Mouse (Mus musculus): ENCODE data around the gene Zfp804b.
"Not testable (repeated sequence)": the region's sequence is repeated elsewhere in the genome, so short reads cannot be mapped to it uniquely, and the experiment has no call there.

Gene Zfp804b

DNA sequence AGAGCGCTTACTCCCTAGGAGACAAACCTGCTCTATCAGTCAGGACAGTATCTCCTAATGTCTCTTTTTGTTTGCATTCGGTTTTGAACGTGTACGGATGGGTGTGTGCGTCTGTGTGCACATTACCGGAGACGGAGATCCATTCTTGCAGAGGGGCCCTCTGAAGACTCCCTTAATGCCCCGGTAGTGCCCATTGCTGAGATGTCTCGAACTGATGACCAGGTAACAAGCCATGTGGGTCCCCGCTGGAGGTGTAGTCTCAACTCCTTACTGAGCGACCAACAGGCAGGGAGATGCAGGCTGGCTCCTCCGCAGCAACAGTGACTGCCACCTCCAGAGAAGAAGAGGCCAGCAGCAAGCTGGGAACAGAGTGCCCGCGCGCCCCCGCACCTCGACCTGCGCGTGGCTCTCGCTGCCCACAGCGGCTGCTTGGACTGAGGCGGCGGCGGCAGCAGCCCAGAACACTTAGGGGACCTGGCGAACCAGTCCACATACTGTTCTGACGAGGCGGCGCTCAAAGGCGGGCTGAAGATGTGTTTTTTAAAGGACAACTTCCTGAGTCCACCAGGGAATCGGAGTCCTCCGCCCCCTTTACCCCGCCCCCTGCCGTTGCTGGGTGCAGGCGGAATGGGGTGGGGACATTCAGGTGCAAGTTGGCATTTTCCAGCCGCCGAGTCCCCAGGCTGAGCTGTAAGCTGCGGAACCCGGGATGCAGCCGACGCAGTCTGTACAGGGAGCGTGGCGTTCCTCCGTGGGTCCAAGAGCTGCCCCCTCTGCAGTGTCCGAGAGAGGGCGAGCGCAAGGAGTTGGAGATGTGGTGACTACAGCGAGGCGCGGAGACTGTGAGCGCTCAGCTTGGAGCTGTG lies at the start of gene Zfp804b:
Gene Zfp804b (minus strand): TSS at position 612 of the 866 bp plus-strand sequence.
- peak; percentile 3 for DNase-seq (ENCODE audit: low spot score)

DNA sequence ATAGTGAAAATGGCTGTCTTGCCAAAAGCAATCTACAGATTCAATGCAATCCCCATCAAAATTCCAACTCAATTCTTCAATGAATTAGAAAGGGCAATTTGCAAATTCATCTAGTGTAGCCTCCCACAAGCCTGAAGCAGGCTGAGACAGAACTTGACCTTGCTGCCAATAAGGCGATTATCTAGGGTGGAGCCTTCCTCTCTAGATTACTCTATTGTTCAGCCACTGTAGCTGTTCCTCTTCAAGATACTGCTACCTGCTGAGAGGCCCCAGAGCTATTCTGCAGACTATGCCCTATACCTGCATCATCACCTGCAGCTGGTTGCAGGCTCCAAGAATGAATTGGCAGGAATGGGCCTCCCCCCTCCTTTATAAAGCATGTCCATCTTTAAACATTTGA lies 20.1 kb upstream of the Zfp804b start:
- DNase-seq (ENCODE audit: low spot score), result not testable (repeated sequence)

DNA sequence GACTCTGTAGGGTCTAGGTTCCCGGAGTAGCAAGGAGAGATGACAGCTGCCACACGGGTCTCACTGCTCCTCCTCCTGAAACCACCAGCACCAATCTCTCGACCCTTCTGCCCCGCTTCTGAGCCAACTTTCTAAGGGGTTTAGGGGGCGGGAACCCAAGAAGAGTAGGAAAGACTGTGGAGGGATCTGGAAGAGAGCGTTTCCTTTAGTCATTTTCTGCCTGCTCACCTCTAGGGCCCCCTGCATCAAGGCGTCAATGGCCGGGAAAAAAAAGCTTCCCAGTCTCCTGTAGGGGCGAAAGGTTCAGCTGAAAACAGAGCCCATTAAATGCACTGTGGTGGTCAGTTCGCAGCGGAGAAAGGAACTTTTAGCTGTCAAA lies 444 bp upstream of the Zfp804b start:
- DNase-seq (ENCODE audit: low spot score), result no peak

DNA sequence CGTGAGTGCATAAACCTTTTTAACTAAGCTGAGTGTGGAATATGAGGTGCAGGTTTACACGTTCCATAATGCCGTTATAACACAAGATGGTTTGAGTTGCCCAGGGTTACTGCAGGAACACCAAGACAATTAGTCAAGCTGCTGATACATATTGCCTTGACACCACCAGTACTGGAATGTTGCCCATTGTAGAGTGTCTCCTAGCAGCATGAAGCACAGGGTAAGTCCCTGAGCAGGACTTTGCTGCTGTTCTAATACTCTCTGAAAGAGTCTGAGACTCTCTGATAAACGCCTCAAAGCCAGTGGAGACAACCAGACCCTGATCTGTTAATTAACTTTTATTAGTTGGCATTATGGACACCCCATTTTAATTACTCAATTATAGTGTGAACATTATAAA lies 19.0 kb downstream of the Zfp804b start:
- DNase-seq (ENCODE audit: low spot score), result no peak

DNA sequence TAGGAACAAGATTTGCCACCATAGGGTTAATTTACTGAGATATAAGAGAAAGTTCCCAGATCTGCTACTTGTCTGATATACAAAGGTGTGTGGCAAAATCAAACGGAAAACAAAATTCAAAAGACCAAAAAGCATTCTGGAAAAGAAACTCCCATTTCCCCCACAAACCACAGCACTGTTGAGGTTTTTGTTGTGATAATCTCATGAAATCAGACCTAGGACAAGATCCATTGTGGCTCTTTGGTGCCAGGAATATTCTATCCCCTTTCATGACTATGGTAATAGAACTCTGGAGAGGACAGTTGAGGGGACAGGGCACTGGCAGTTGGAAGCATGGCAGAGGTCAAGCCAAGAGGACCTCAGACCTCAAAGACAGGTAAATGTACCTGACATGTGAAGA lies 40.7 kb downstream of the Zfp804b start, which contains the start of gene Tex47:
Gene Tex47 (plus strand): TSS at position 301 of the 400 bp plus-strand sequence.
- no peak for DNase-seq (ENCODE audit: low spot score)

DNA sequence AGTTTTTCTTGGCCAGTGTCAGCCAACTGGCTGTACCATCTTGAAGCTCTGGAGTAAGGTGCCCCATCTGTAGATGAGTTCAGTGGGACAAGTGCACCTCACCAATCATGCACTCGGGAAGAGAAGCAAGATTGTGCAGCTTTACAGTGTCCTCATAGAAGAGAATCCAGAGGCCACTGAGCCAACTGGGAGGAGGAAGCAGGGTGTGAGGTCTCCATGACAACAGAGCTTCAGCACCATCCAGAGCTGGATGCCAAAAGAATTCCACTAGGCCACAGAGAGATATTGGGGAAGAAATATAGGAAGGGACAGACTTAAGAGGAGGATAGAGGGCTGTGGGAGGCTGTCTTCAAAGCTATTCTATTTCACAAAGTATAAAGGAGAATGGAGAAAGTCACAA lies 41.6 kb downstream of the Zfp804b start:
- no peak for DNase-seq (ENCODE audit: low spot score)

DNA sequence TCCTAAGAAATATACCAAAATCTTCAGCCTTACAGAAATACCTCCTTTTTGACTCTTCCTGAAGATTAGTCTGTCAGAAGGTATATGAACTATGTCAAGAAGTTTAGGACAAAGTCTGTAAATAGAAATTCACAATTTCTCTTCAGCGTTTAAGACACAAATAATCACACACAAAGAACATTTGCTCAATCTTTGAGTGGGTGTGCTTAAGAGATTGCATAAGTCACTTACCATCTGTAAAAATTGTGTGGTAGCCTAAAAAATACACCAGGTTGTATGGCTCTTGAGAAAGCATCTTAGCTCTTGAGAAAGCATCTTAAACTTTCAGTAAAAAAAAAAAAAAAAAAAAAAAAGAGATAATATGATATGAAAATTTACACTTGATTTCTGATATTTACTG lies 60.2 kb downstream of the Zfp804b start:
- no peak for DNase-seq (ENCODE audit: low spot score)

DNA sequence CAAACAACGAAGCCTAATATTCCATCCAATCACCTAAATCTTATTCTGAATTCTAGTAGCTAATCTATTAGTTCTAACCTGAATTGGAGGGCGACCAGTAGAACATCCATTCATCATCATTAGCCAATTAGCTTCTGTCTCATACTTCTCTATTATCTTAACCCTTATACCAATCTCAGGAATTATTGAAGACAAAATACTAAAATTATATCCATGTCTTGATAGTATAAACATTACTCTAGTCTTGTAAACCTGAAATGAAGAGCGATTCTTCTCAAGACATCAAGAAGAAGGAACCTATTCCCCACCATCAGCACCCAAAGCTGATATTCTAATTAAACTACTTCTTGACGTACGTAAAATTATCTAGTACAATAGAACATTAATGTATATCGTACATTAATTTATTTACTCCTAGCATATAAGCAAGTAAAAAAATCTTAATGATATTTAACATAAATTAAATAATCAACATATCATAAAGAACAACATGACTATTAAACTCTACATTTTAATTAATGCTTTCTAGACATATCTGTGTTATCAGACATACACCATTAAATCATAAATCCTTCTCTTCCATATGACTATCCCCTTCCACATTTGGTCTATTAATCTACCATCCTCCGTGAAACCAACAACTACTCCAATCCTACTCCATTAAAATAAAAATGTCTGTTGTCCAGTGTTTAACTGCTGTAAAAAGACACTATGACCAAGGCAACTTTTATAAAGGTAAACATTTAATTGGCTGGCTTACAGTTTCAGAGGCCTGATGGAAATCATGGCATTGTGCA lies 67.7 kb downstream of the Zfp804b start:
- DNase-seq (ENCODE audit: low spot score), result no peak

DNA sequence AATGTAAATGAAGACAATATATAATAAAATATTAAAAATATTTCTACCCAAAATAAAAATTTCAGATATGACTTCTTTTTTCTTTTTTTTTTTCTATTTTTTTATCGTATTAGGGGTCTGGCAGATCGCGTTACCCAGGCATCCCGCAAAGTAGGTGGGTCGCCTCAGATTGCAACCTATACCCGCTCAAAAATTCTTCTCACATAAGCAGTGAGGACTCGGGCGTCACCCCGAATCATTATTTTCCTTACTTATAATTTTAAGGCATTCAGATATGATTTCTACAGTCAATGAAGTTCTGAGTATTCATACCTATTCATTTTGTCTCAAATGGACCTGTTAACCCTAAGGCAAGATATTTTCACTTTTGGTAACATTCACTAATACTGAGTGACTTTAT lies 167.0 kb downstream of the Zfp804b start:
- DNase-seq (ENCODE audit: low spot score), result no peak

DNA sequence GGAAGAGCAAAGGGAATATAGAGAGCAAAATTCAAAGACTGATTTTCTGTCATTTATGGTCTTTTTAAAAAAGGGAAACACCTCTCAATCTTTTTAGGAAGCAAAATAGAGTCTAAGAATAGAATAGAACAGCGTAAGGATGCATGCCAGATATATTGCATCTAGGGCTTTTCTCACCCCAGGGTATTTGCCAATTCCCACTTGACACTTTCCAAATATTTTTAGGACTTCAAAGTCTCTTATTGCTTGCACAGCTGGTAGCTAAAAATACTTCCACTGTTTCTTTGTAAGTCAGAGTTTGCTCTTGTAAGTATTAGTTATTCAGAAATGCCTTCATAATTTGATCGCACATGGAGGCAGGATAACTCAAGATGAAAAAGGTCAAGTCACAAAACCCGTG lies 204.9 kb downstream of the Zfp804b start:
- DNase-seq (ENCODE audit: low spot score), result no peak

DNA sequence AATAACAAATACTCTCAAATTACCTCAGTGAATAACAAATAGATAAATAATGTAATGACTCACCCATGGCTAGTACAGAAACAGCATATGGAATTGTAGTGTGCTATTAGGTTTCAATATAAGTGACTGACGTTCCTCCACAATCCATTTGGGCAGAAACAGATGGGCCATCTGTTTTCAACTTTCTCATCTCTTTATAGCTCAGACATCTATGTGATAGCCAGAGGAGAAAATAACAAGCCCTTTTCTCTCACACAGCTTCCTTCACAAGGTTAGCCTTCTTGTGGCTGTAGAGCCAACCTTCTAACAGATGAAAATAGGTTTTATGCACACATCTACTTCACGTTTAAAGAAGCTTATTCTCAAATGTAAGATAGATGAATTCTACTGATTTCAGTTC lies 242.2 kb downstream of the Zfp804b start:
- DNase-seq (ENCODE audit: low spot score), result no peak

DNA sequence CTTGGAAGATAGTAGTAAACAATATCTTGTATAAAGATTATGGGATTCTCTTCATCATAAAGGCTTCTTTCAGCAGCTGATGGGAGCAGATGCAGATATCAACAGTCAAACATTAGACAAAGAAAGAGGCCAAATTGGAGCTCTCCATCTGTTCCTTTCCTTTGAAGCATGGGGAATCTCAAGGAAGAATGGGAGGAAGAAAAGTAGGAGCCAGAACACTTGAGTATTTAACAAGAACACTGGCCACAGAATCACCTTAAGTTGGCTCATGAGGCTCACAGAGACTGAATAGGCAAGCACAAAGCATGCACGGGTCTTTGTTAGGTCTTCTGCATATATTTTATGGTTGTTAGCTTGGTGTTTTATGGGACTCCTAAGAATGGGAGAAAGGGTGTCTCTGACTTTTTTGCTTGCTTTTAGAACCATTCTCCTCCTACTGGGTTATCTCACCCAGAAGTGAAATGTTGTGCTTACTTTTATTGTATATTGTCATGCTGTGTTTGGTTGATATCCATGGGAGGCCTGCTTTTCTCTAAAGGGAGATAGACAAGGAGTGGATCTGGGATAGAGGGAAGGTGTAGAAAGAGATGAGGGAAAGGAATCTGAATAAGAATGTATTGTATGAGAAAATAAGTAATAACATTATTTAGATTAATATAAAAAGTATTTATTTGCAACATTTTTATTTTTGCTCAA lies 270.5 kb downstream of the Zfp804b start:
- no peak for DNase-seq (ENCODE audit: low spot score)

DNA sequence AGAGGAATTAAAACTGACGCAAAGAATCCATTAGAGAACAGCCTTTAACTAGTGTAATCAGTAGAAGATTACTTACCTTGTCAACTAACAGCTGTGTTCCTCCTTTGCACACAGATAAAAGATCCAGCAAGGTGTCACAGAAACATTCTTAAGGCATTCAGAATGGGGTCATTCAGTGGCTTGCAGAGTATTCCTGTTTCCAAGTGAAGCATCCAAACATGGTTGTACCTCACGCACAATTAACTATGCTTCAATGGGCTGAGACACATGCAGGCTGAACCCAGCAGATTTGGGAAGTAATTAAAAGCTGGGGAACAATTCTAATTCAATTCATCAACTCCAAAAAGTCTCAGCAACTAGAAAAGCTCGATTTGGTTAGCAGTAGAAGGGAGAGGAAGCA lies 337.1 kb downstream of the Zfp804b start:
- DNase-seq (ENCODE audit: low spot score), result no peak

DNA sequence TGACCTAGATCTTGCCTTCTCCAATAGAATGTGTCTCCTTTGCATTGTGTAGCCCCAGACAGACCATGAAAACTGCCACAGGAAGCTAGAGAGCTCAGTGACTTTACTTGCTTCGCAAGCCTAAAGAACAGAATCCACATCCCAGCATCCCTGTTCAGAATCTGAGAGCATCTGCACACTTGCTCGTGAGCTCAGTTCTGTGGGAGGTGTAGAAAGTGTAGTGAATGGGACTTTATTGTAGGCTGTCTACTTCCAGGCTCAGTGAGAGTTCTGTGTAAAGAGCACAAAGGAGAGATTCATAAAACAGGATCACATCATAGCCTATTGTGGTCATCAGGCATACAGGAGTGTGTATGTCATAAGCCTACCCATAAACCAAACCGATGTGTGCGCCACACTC lies 360.6 kb downstream of the Zfp804b start:
- no peak for DNase-seq (ENCODE audit: low spot score)

DNA sequence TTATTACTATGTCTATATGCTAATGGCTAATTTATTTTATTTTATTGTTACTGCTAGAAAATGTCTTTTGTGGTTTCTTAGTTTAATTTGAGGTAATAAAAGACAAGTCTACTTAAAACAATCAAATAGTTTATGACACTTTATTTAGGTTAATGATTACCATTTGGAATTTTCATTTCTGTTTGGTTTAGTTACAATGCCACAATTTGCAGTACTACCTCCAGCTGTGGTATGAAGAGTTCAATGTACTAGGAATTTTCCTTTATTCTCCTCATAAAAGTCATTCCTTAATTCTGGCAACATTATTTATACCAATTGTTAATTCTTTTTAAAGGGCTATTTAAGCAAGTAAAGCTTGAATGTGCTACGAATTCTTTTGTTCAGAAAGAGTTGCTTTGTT lies 409.7 kb downstream of the Zfp804b start:
- DNase-seq (ENCODE audit: low spot score), result no peak

DNA sequence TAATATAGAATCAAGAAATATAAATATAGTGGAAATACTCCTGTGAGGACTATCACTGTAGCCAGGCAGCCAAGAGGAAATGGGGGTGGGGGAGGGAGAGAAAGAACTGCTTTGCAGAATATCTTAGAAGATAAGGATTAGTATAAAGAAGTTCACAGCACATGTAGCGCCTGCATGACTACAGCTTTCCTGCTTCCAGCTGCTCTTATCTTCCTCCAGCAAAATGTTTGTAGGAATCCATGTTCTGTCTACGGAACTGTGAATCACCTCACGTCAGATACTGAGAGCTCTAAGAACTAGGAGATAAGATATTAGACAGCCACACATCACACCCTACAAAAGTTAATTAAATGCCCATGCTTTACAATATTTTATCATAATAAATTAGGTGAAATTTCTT lies 433.3 kb downstream of the Zfp804b start:
- no peak for DNase-seq (ENCODE audit: low spot score)

DNA sequence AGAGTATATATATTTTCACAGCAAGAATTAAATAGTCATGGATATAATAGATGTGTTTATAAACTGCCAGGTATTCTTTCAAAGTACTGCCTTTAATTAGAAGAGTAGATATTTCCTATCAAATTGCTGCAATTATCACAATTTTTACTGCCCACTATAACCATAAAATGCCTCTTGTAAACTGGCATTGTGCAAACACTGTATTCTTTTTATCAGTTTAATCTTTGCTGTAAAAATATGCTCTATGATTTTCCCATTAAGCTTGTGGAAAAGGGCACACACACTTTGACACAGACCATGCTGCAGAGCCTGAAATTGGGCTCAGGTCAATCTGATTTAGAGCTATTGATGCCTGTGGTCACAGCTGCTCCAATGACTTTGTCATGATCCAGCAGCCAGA lies 463.2 kb downstream of the Zfp804b start:
- no peak for DNase-seq (ENCODE audit: low spot score)

DNA sequence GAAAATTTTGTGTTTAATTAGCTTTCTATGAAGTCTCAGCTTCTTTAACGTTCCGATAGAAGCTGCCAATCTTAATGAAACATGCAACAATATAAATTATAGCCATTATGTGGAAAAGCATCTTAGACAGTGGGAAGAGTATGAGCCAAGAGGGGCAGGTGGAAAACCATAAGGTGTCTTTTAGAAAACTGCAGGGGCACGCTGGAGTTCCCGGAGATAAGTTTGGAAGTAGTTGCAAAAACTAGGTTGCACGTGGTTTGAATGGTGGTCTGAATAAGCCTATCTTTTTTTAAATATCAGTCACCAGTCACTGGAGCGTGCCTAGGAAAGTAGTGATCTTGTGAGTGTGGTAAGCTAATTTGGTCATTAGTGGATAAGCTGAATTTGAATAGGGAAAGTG lies 473.0 kb downstream of the Zfp804b start:
- DNase-seq (ENCODE audit: low spot score), result no peak

DNA sequence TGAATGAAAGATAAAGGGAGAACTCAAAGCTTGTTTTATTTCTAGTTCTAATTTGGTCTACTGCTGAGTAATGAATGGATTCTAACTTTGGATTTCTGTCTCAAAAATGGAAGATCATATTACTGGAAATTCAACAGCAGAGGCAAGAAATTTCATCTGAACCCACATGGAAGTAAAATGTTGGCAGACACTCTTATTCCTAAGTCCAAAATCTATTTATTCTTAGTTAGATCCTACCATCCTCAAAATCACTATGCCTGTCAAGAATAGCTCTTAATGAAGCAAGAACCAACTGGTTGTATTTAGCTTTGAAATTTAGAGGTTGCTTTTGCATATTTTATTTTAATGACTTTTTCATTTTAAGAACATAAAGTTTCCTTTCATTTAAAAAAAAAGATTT lies 473.6 kb downstream of the Zfp804b start:
- no peak for DNase-seq (ENCODE audit: low spot score)

DNA sequence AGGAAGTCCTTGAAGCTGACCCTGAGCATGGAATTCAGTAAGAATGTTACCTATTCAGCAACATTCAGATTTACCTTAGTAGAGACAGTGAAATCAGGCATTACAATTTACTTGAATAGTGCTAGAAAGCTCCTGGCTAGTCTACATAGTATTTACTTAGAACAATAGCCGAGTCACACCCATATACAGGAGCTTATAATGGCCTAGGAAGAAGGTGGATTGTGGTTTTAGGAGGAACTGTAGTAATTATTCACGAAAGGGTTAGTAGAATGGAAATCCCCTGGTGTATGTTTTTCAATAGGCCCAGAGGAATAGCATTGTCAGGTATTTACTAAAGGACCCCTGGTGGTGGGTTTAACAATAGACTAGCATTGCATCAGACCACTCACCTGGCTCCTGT lies 549.2 kb downstream of the Zfp804b start:
- DNase-seq (ENCODE audit: low spot score), result no peak

DNA sequence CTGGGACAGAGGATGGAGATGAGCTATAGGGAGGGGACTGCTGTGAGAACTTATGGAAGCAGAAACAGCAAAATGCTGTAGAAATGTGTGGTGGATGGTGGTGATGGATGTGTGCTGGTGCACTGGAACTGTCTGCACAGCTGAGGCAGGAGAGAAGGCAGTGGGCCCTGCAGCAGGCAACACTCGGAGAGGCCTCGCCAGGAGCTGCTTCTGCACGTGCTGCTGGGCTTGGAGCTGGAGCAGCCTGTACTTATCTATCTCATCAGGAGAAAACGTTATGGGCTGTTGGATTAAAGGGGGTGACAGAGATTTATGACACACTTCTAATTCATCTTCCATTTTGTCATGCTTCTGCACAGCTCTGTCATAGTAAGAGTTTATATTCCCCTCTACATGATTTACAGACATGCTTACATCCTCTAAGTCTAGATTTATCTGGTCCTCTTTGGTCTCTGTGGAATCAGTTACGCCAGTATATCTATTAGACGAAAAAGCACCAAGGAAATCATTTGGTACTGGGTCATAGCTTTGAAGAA lies 575.1 kb downstream of the Zfp804b start:
- DNase-seq (ENCODE audit: low spot score), result no peak
